Mouse (Mus musculus) CD4-positive, CD25-positive, alpha-beta regulatory T cell, adult 2 months (primary cell): ENCODE measurements around the gene Kti12.

ENCODE experiments used
- DNase-seq: peaks from one replicate; pipeline ENCODE4 v3.0.0-alpha.2; 2012; ENCODE audit warnings: low read depth, low spot score

Kti12 gene

GRCm38 (mm10) chr4:108869730-108870374 lies 22.3 kb downstream of the Kti12 start:
- DNase-seq: peak; percentile 78

GRCm38 (mm10) chr4:108873746-108874145 lies 26.2 kb downstream of the Kti12 start:
- DNase-seq: no peak

GRCm38 (mm10) chr4:108877901-108878300 lies 30.3 kb downstream of the Kti12 start:
- DNase-seq: no peak

GRCm38 (mm10) chr4:108878963-108879822 lies 31.6 kb downstream of the Kti12 start, which contains the start of gene Rab3b:
TSS of gene Rab3b (plus strand) at chr4:108879063.
- DNase-seq: peak; percentile 62

GRCm38 (mm10) chr4:108883815-108884214 lies 36.2 kb downstream of the Kti12 start:
- no peak for DNase-seq

GRCm38 (mm10) chr4:108887456-108887855 lies 39.9 kb downstream of the Kti12 start:
- no peak for DNase-seq

- no peak for DNase-seq
Measured at GRCm38 (mm10) chr4:108890876-108891275, 43.3 kb downstream of the Kti12 start.
